Mouse (Mus musculus): ENCODE data around the gene Rbm3. TPM values are rescaled to one million over a fixed set of nuclear protein-coding genes. Genes with fewer than 3 reads are reported as not detected.

Rbm3 gene
- 10 to 100 TPM; 48.0 to 90.4 TPM for total RNA-seq (2021)
- long read RNA-seq, experiment 1, transcript Rbm3-206 (7 exons, 1,338 nt), result major isoform, 28 of 80 reads
- long read RNA-seq, experiment 1, transcript Rbm3-204 (7 exons, 1,152 nt), result minor isoform, 10 of 80 reads
- long read RNA-seq, experiment 1, transcript Rbm3-203 (7 exons, 1,225 nt), result minor isoform, 20 of 80 reads
- long read RNA-seq, experiment 1, transcript Rbm3-202 (7 exons, 1,183 nt), result minor isoform, 13 of 80 reads
- long read RNA-seq, experiment 1, partial matches to known transcripts, result 3 of 80 reads
- long read RNA-seq, experiment 1, other reads (novel, unspliced or antisense), result 6 of 80 reads
- long read RNA-seq, experiment 2, transcript Rbm3-202 (7 exons, 1,183 nt), result minor isoform, 7 of 36 reads
- long read RNA-seq, experiment 2, transcript Rbm3-206 (7 exons, 1,338 nt), result major isoform, 12 of 36 reads
- long read RNA-seq, experiment 2, transcript Rbm3-203 (7 exons, 1,225 nt), result minor isoform, 7 of 36 reads
- long read RNA-seq, experiment 2, partial matches to known transcripts, result 2 of 36 reads
- long read RNA-seq, experiment 2, other reads (novel, unspliced or antisense), result 4 of 36 reads

GRCm38 (mm10) chrX:8145153-8145991 is at the start of gene Rbm3:
Gene Rbm3, minus strand, starts transcription at chrX:8145880.
- DNase-seq (ENCODE audit: low spot score), result peak; percentile 85

GRCm38 (mm10) chrX:8193419-8193723 is 47.7 kb upstream of the Rbm3 start, which contains the start of gene Ebp:
Gene Ebp, minus strand, starts transcription at chrX:8193512.
- no peak for DNase-seq (ENCODE audit: low spot score)

- DNase-seq (ENCODE audit: low spot score), result peak; percentile 80
Observed at GRCm38 (mm10) chrX:8192640-8193418, 47.1 kb upstream of the Rbm3 start.

GRCm38 (mm10) chrX:8192126-8192639 is 46.5 kb upstream of the Rbm3 start:
- peak; percentile 1 for DNase-seq (ENCODE audit: low spot score)

GRCm38 (mm10) chrX:8182871-8183540 is 37.3 kb upstream of the Rbm3 start:
- DNase-seq (ENCODE audit: low spot score), result no peak

GRCm38 (mm10) chrX:8179646-8180045 is 34.0 kb upstream of the Rbm3 start:
- DNase-seq (ENCODE audit: low spot score), result no peak

GRCm38 (mm10) chrX:8178871-8179270 is 33.2 kb upstream of the Rbm3 start:
- DNase-seq (ENCODE audit: low spot score), result no peak

GRCm38 (mm10) chrX:8175504-8176385 is 30.1 kb upstream of the Rbm3 start, which contains the start of gene Tbc1d25:
Gene Tbc1d25, minus strand, starts transcription at chrX:8176181.
- peak; percentile 87 for DNase-seq (ENCODE audit: low spot score)

- DNase-seq (ENCODE audit: low spot score), result no peak
Observed at GRCm38 (mm10) chrX:8175169-8175503, 29.5 kb upstream of the Rbm3 start.

- DNase-seq (ENCODE audit: low spot score), result no peak
Observed at GRCm38 (mm10) chrX:8167716-8168647, 22.3 kb upstream of the Rbm3 start.

- DNase-seq (ENCODE audit: low spot score), result no peak
Observed at GRCm38 (mm10) chrX:8164471-8164870, 18.8 kb upstream of the Rbm3 start.

- DNase-seq (ENCODE audit: low spot score), result no peak
Observed at GRCm38 (mm10) chrX:8163076-8163475, 17.4 kb upstream of the Rbm3 start.

GRCm38 (mm10) chrX:8143750-8144149 is 1.9 kb downstream of the Rbm3 start:
- DNase-seq (ENCODE audit: low spot score), result no peak

GRCm38 (mm10) chrX:8142948-8143347 is 2.7 kb downstream of the Rbm3 start:
- no peak for DNase-seq (ENCODE audit: low spot score)

- DNase-seq (ENCODE audit: low spot score), result no peak
Observed at GRCm38 (mm10) chrX:8141058-8141457, 4.6 kb downstream of the Rbm3 start.

GRCm38 (mm10) chrX:8140446-8140845 is 5.2 kb downstream of the Rbm3 start:
- DNase-seq (ENCODE audit: low spot score), result no peak

- DNase-seq (ENCODE audit: low spot score), result no peak
Observed at GRCm38 (mm10) chrX:8139480-8139879, 6.2 kb downstream of the Rbm3 start.

GRCm38 (mm10) chrX:8135886-8136285 is 9.8 kb downstream of the Rbm3 start:
- no peak for DNase-seq (ENCODE audit: low spot score)

Data from gastrocnemius, adult 18-20 months (tissue).